Mouse (Mus musculus): ENCODE measurements around the gene Pknox1. TPM values are rescaled to one million over a fixed set of nuclear protein-coding genes. Genes with fewer than 3 reads are reported as not detected.
A peak's percentile ranks its signal among the peaks of the same experiment; 100 is the strongest.

Gene Pknox1
- polyA plus RNA-seq (2015; fragmentation: Nextera tagmentation; extraction: Ambion mirVana), result 21.5 and 24.6 TPM in 2 replicates

- H3K9me3 ChIP-seq (replicated peaks; ENCODE audit: low read length), result no peaks in the 10 kb centered on the region
- under 1% methylated on average over 33 of the region's 72 CpGs for WGBS
- peak within 1 kb of the TSS; percentile 98 for H3K27ac ChIP-seq
- DNase-seq (ENCODE audit: low spot score) (peak; percentile 100), ATAC-seq (replicated peaks; ENCODE audit: low FRiP score, low read depth) (peak; percentile 93)
- H3K4me2 ChIP-seq (ENCODE audit: low read length), result peak within 1 kb of the TSS; percentile 86
- TF ChIP-seq CTCF (IDR thresholded peaks at IDR 0.05; ENCODE audit: low read depth), result no peak
- H3K9ac ChIP-seq (ENCODE audit: low read depth, low read length), result peak within 1 kb of the TSS; percentile 95
- peaks cover 25% of the 10 kb centered on the region for H3K4me1 ChIP-seq (replicated peaks; ENCODE audit: insufficient read depth, low read length)
- no peaks in the 10 kb centered on the region for H3K36me3 ChIP-seq (ENCODE audit: insufficient read depth, low read length)
- H3K4me3 ChIP-seq (replicated peaks; ENCODE audit: low read depth, low read length), result peak within 1 kb of the TSS; percentile 90
- H3K27me3 ChIP-seq (ENCODE audit: insufficient read depth, low read length), result no peaks in the 10 kb centered on the region
Observed at GRCm38 (mm10) chr17:31564015-31564857, at the start of gene Pknox1. Pknox1 (plus strand) TSS chr17:31564734.

- WGBS, result 4% methylated on average over 7 of the region's 7 CpGs
- 0 out of 2 replicates have a peak overlapping the region, but pooled peaks have one; percentile 18 for H3K9ac ChIP-seq (ENCODE audit: low read depth, low read length)
- ATAC-seq (replicated peaks; ENCODE audit: low FRiP score, low read depth) (peak; percentile 41), DNase-seq (ENCODE audit: low spot score) (peak; percentile 45)
- 0 out of 2 replicates have a peak, but pooled peaks have one; percentile 16 for TF ChIP-seq CTCF (IDR thresholded peaks at IDR 0.05; ENCODE audit: low read depth)
- no peaks in the 10 kb centered on the region for H3K36me3 ChIP-seq (ENCODE audit: insufficient read depth, low read length)
- peak overlapping the region; percentile 64 for H3K4me2 ChIP-seq (ENCODE audit: low read length)
- H3K4me1 ChIP-seq (replicated peaks; ENCODE audit: insufficient read depth, low read length), result 0 out of 2 replicates have a peak, but pooled peaks cover 3% of the 10 kb centered on the region
- H3K9me3 ChIP-seq (replicated peaks; ENCODE audit: low read length), result no peaks in the 10 kb centered on the region
- H3K27me3 ChIP-seq (ENCODE audit: insufficient read depth, low read length), result no peaks in the 10 kb centered on the region
- H3K27ac ChIP-seq, result peak overlapping the region; percentile 50; the same call in 1 of the 2 replicates
- H3K4me3 ChIP-seq (replicated peaks; ENCODE audit: low read depth, low read length), result peak overlapping the region; percentile 70
Observed at GRCm38 (mm10) chr17:31519344-31519945, 45.1 kb upstream of the Pknox1 start.

- 0 out of 2 replicates have a peak, but pooled peaks cover 5% of the 10 kb centered on the region for H3K36me3 ChIP-seq (ENCODE audit: insufficient read depth, low read length)
Observed at GRCm38 (mm10) chr17:31519946-31520838, 44.3 kb upstream of the Pknox1 start, which contains the start of the genes Wdr4 and Ndufv3. Wdr4 (minus strand) TSS chr17:31519980. Ndufv3 (plus strand) TSS chr17:31520115.

GRCm38 (mm10) chr17:31520895-31521294, 43.6 kb upstream of the Pknox1 start:
- DNase-seq (ENCODE audit: low spot score) (no peak), ATAC-seq (replicated peaks; ENCODE audit: low FRiP score, low read depth) (no peak)
- 12% methylated on average over 3 of the region's 3 CpGs for WGBS

More at GRCm38 (mm10) chr17:31519946-31520838, 44.3 kb upstream of the Pknox1 start, which contains the start of the genes Wdr4 and Ndufv3:
- ATAC-seq (replicated peaks; ENCODE audit: low FRiP score, low read depth), result peak; percentile 98
- Histone ChIP-seq H3K9me3 (replicated peaks; ENCODE audit: low read length) (no peaks in the 10 kb centered on the region), H3K4me1 (replicated peaks; ENCODE audit: insufficient read depth, low read length) (0 out of 2 replicates have a peak, but pooled peaks cover 3% of the 10 kb centered on the region), H3K27ac (peak within 1 kb of the TSS; percentile 76), H3K27me3 (ENCODE audit: insufficient read depth, low read length) (no peaks in the 10 kb centered on the region), H3K4me2 (ENCODE audit: low read length) (peak within 1 kb of the TSS; percentile 64), H3K4me3 (replicated peaks; ENCODE audit: low read depth, low read length) (peak within 1 kb of the TSS; percentile 70), H3K9ac (ENCODE audit: low read depth, low read length) (peak within 1 kb of the TSS; percentile 71)
- WGBS, result under 1% methylated on average over 44 of the region's 45 CpGs
- 0 out of 2 replicates have a peak, but pooled peaks have one; percentile 18 for TF ChIP-seq CTCF (IDR thresholded peaks at IDR 0.05; ENCODE audit: low read depth)
- peak; percentile 100 for DNase-seq (ENCODE audit: low spot score)

GRCm38 (mm10) chr17:31521948-31522347, 42.6 kb upstream of the Pknox1 start:
- ATAC-seq (replicated peaks; ENCODE audit: low FRiP score, low read depth) (no peak), DNase-seq (ENCODE audit: low spot score) (no peak)
- no peak for TF ChIP-seq CTCF (IDR thresholded peaks at IDR 0.05; ENCODE audit: low read depth)
- no peak overlapping the region for H3K4me3 ChIP-seq (replicated peaks; ENCODE audit: low read depth, low read length)
- no peaks in the 10 kb centered on the region for H3K27me3 ChIP-seq (ENCODE audit: insufficient read depth, low read length)
- no peak overlapping the region for H3K27ac ChIP-seq
- 91% methylated on average over 6 of the region's 6 CpGs for WGBS
- H3K4me1 ChIP-seq (replicated peaks; ENCODE audit: insufficient read depth, low read length), result 0 out of 2 replicates have a peak, but pooled peaks cover 3% of the 10 kb centered on the region
- H3K4me2 ChIP-seq (ENCODE audit: low read length), result no peak overlapping the region
- H3K9ac ChIP-seq (ENCODE audit: low read depth, low read length), result no peak overlapping the region
- H3K36me3 ChIP-seq (ENCODE audit: insufficient read depth, low read length), result 0 out of 2 replicates have a peak, but pooled peaks cover 5% of the 10 kb centered on the region
- H3K9me3 ChIP-seq (replicated peaks; ENCODE audit: low read length), result no peaks in the 10 kb centered on the region

More at GRCm38 (mm10) chr17:31520895-31521294, 43.6 kb upstream of the Pknox1 start:
- H3K9ac ChIP-seq (ENCODE audit: low read depth, low read length), result peak overlapping the region; percentile 40; the same call in 1 of the 2 replicates
- peak overlapping the region; percentile 64 for H3K4me2 ChIP-seq (ENCODE audit: low read length)
- H3K4me1 ChIP-seq (replicated peaks; ENCODE audit: insufficient read depth, low read length), result 0 out of 2 replicates have a peak, but pooled peaks cover 3% of the 10 kb centered on the region
- 0 out of 2 replicates have a peak, but pooled peaks cover 5% of the 10 kb centered on the region for H3K36me3 ChIP-seq (ENCODE audit: insufficient read depth, low read length)
- H3K27me3 ChIP-seq (ENCODE audit: insufficient read depth, low read length), result no peaks in the 10 kb centered on the region
- TF ChIP-seq CTCF (IDR thresholded peaks at IDR 0.05; ENCODE audit: low read depth), result no peak
- H3K9me3 ChIP-seq (replicated peaks; ENCODE audit: low read length), result no peaks in the 10 kb centered on the region
- H3K27ac ChIP-seq, result peak overlapping the region; percentile 43
- H3K4me3 ChIP-seq (replicated peaks; ENCODE audit: low read depth, low read length), result peak overlapping the region; percentile 70

Data from kidney, postnatal 0 days (tissue).